Mouse (Mus musculus) frontal cortex, postnatal 10 days (tissue): Measurements from ENCODE around the gene Fnbp1.

ENCODE experiments used
- DNase-seq, 2 experiments: peaks; one replicate each; pipeline ENCODE4 v3.0.0; 2022; ENCODE audit warnings: low spot score in 2 of 2, mixed read lengths in 1 of 2

Gene Fnbp1

GRCm38 (mm10) chr2:31124694-31125093 lies 17.1 kb downstream of the Fnbp1 start:
- no peak for DNase-seq

GRCm38 (mm10) chr2:31123493-31123892 lies 18.3 kb downstream of the Fnbp1 start:
- no peak for DNase-seq

- DNase-seq, result no peak
These were observed 19.0 kb downstream of the Fnbp1 start for GRCm38 (mm10) chr2:31122806-31123205.

- DNase-seq, result no peak
These were observed 20.6 kb downstream of the Fnbp1 start for GRCm38 (mm10) chr2:31121131-31121693.

- DNase-seq, result peak; percentile 48 to 58
These were observed 22.0 kb downstream of the Fnbp1 start for GRCm38 (mm10) chr2:31119795-31120194.

GRCm38 (mm10) chr2:31118639-31119380 lies 23.0 kb downstream of the Fnbp1 start:
- DNase-seq, result no peak

GRCm38 (mm10) chr2:31118211-31118610 lies 23.6 kb downstream of the Fnbp1 start:
- DNase-seq, result no peak

GRCm38 (mm10) chr2:31115943-31116731 lies 25.7 kb downstream of the Fnbp1 start:
- DNase-seq, result no peak

- DNase-seq, result no peak
These were observed 26.5 kb downstream of the Fnbp1 start for GRCm38 (mm10) chr2:31115091-31115942.

- DNase-seq, result no peak
These were observed 27.6 kb downstream of the Fnbp1 start for GRCm38 (mm10) chr2:31114205-31114604.

- DNase-seq, result no peak
These were observed 30.1 kb downstream of the Fnbp1 start for GRCm38 (mm10) chr2:31111685-31112084.

- DNase-seq, result no peak
These were observed 31.8 kb downstream of the Fnbp1 start for GRCm38 (mm10) chr2:31109960-31110548.

- no peak for DNase-seq
These were observed 33.6 kb downstream of the Fnbp1 start for GRCm38 (mm10) chr2:31108186-31108585.

GRCm38 (mm10) chr2:31106621-31107320 lies 35.0 kb downstream of the Fnbp1 start:
- DNase-seq, result no peak

- no peak for DNase-seq
These were observed 35.8 kb downstream of the Fnbp1 start for GRCm38 (mm10) chr2:31106004-31106403.

- DNase-seq, result no peak
These were observed 36.5 kb downstream of the Fnbp1 start for GRCm38 (mm10) chr2:31105279-31105678.

- no peak for DNase-seq
These were observed 38.5 kb downstream of the Fnbp1 start for GRCm38 (mm10) chr2:31103321-31103720.

- no peak for DNase-seq
These were observed 40.5 kb downstream of the Fnbp1 start for GRCm38 (mm10) chr2:31101285-31101684.

- no peak for DNase-seq
These were observed 42.7 kb downstream of the Fnbp1 start for GRCm38 (mm10) chr2:31099079-31099478.

GRCm38 (mm10) chr2:31098616-31099015 lies 43.2 kb downstream of the Fnbp1 start:
- no peak for DNase-seq

- DNase-seq, result no peak
These were observed 44.5 kb downstream of the Fnbp1 start for GRCm38 (mm10) chr2:31097276-31097675.
